Mouse (Mus musculus): ENCODE measurements around the gene Ikbkg.

- TF ChIP-seq POLR2A (IDR thresholded peaks at IDR 0.05; ENCODE audit: insufficient read depth, low read depth, low read length), result no peak
- TF ChIP-seq CTCF (IDR thresholded peaks at IDR 0.05), result no peak
- no peak for TF ChIP-seq EP300 (IDR thresholded peaks at IDR 0.05; ENCODE audit: insufficient read depth, low read depth, low read length)
Observed at GRCm38 (mm10) chrX:74384451-74384850, 8.6 kb upstream of the Ikbkg start.
